Mouse (Mus musculus): ENCODE data around the gene Ncbp1. TPM values are rescaled to one million over a fixed set of nuclear protein-coding genes. Genes with fewer than 3 reads are reported as not detected.

Gene Ncbp1
- polyA plus RNA-seq (2014; fragmentation: Illumina TruSeq; extraction: RNeasy Lipid Tissue Mini Kit (QIAGEN cat#74804)) = 66.0 TPM

GRCm38 (mm10) chr4:46138287-46139222 lies at the start of gene Ncbp1, which contains the start of gene Tstd2:
Gene Ncbp1, plus strand, starts transcription at chr4:46138613.
Gene Tstd2, minus strand, starts transcription at chr4:46138694.

GRCm38 (mm10) chr4:46195781-46196487 lies 57.5 kb downstream of the Ncbp1 start, which contains the start of gene Xpa:
Gene Xpa, minus strand, starts transcription at chr4:46196311.

Other genes with a start within 250 kb of the Ncbp1 start
- gene Ccdc180, start 248.3 kb upstream of the Ncbp1 start, polyA plus RNA-seq (2014; fragmentation: Illumina TruSeq; extraction: RNeasy Lipid Tissue Mini Kit (QIAGEN cat#74804)) = 3.0 TPM
- 28.8 TPM for gene Tdrd7, start 173.3 kb upstream of the Ncbp1 start, polyA plus RNA-seq (2014; fragmentation: Illumina TruSeq; extraction: RNeasy Lipid Tissue Mini Kit (QIAGEN cat#74804))
- gene Tmod1, start 99.7 kb upstream of the Ncbp1 start, polyA plus RNA-seq (2014; fragmentation: Illumina TruSeq; extraction: RNeasy Lipid Tissue Mini Kit (QIAGEN cat#74804)) = 9.9 TPM
- gene Tstd2, start 81 bp downstream of the Ncbp1 start, polyA plus RNA-seq (2014; fragmentation: Illumina TruSeq; extraction: RNeasy Lipid Tissue Mini Kit (QIAGEN cat#74804)) = 37.7 TPM
- gene Xpa, start 57.7 kb downstream of the Ncbp1 start, polyA plus RNA-seq (2014; fragmentation: Illumina TruSeq; extraction: RNeasy Lipid Tissue Mini Kit (QIAGEN cat#74804)) = 45.3 TPM
- not detected for gene Foxe1, start 205.0 kb downstream of the Ncbp1 start, polyA plus RNA-seq (2014; fragmentation: Illumina TruSeq; extraction: RNeasy Lipid Tissue Mini Kit (QIAGEN cat#74804))

Data from ovary, adult 10 weeks (tissue).